Mouse (Mus musculus) B cell, adult 2 months (primary cell): ENCODE data around the gene Lrrc41.

Experiments used
- DNase-seq, 2 experiments: peaks; one replicate each; pipeline ENCODE4 v3.0.0; 2022

The Lrrc41 gene

GRCm38 (mm10) chr4:116077240-116078095 is 2.4 kb downstream of the Lrrc41 start:
- no peak for DNase-seq

DNA sequence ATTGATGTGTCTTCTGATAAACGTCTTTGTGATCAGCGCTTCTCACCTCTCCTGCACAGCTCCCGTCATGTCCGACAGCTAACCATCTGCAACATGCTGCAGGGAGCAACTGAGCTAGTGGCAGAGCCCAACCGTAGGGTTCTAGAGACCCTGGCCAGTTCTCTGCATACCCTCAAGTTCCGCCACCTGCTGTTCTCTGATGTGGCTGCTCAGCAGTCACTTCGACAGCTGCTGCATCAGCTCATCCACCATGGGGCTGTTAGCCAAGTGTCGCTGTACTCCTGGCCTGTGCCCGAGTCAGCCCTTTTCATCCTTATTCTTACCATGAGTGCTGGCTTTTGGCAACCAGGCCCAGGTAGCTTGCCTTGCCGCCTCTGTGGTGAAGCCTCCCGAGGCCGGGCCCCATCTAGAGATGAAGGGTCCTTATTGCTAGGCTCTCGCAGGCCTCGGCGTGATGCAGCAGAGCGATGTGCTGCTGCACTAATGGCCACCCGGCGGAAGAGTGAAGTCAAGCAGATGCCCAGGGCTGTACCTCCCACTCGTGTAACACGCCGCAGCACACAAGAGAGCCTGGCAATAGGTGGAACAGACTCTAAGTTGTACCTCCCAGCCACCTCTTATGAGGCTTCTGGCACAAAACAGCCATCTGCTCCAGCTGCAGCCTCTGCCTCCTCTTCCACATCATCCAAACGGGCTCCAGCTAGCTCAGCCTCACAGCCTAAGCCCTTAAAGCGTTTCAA is 13.6 kb downstream of the Lrrc41 start:
- no peak for DNase-seq

DNA sequence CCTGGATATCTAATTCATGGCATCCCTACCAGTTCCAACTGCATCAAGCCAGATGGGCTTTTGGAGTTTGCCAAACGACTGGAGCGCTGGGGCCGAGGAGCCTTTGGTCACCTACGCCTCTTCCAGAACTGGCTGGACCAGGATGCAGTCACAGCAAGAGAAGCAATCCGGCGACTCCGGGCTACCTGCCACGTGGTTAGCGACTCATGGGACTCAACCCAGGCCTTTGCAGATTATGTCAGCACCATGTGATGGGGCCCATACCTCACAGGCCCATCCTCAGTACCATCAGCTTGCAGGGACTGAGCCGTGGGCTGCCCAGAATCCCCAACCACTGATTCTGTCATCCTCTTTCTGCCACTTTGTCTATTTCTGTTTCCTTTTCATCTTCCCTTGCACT is 21.2 kb downstream of the Lrrc41 start:
- no peak for DNase-seq

DNA sequence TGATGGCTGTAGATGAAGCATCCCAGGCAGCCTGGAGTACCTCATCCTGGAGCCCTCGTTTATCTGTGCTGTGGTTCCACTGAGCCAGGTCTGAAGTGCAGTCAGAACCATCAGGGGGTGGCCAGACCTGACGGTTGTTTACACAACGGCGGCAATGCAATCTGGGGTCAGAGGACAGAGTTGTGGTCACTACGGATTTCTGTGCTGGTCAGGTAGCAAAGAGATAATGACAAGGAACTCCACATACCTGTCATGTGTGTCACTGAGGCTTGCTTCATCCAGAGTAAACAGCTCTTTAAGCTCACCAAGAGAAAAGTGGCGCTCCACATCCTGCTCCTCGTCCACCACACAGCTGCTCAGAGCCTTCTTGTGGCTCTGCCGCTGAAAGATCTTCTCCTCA is 22.1 kb downstream of the Lrrc41 start:
- DNase-seq: no peak

DNA sequence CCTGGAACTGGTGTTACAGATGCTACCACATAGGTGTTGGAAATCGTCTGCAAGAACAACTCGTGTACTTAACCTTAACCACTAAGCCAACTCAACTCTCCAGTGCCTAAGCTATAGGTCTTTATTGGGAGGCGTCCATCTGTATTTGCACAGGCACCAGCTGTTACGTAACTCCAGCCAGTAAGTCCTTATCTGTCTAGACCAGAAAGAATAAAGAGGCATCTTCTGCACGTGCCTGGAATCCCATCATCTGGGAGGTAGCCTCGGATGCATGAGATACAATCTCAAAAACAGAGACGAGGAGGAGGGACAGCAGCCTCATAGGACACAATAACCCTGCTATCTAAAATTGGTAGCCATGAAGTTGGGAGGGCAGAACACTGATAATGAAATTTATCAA is 25.9 kb downstream of the Lrrc41 start:
- DNase-seq: no peak

GRCm38 (mm10) chr4:116105278-116105677 is 30.2 kb downstream of the Lrrc41 start:
- no peak for DNase-seq

DNA sequence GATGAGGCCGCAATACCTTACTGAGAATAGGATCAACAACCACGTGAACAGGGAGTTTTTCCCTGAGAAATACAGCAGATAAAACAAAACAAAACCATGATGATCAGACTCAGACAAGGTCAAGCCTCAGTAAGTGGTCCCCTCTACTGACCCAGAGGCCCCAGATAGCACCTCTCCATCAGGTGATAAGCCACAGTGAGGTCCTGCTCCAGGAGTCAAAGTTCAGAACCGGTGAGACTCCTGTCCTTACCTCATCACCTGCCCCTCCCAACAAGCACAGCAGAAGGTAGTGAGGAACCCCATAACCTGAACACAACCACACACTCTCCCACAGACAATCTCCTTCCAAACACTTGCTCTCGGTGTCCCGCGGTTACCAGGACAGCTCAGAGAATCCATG is 35.6 kb downstream of the Lrrc41 start:
- DNase-seq: no peak

GRCm38 (mm10) chr4:116111486-116111885 is 36.4 kb downstream of the Lrrc41 start:
- no peak for DNase-seq

DNA sequence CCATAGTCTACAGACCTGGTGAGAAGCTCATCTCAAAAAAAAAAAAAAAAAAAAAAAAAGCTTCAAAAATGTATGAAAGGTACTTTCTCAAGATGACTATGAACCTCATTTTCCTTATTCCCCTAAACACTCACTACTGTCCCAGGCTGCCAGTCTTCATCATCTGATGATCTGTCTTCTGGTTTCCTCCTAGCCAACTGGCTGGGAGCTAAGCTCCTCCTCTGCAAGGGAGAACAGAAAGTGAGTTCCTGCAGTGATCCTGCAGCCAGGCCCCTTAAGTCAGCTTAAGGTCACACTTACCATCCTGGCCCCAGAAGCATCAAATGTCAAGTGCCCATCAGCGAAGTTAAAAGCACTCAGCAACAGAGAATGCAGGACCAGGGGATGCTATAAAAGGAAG is 47.7 kb downstream of the Lrrc41 start:
- DNase-seq: no peak

DNA sequence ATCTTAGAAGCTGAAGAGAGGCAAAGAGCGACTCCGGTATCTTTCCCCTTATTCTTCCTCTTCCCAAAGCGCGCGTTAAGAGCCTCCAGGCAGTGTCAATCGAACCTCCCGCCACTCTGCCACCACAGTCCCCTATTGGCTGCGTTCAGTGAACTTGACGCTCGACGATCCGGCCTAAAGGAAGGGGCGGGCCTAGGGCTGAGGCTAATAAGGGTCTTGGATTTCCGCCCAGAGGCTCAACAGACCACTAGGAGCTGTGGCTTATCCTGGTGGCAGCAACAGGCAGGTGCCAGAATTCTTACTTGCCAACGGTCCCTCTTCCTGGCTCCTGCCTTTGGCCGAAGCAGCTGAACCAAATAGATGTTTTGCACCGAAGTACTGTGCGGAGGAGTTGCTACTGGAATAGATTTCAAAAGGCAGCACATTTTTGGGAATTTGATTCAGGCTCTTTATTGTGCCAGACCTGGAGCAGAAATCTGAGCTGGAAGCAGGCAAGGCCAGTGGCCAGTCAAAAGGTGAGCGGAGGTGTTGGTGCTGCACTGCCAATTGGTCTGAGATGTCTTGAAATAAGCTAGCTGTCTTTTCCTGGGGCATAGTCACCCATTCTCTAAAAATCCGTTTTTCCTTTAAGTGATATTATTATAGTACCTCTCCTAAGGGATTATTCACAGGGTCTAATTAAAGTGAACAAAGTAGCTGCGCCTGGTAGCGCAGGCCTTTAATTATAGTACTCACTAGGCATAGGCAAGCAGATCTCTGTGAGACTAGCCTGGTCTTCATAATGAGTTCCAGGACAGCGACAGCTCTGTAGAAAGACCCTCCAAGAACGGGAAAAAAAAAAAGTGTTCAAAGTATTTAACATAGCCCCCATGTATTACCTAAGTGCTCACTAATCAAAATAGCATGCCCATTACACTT is 48.8 kb downstream of the Lrrc41 start, which contains the start of the genes Rad54l and Pomgnt1:
Gene Rad54l, minus strand, starts transcription at position 89 of the 918 bp plus-strand sequence.
Gene Pomgnt1, plus strand, starts transcription at position 239 of the 918 bp plus-strand sequence.
- peak; percentile 70 to 72 for DNase-seq

- DNase-seq: no peak
Observed at GRCm38 (mm10) chr4:116125803-116126386, 50.8 kb downstream of the Lrrc41 start.

DNA sequence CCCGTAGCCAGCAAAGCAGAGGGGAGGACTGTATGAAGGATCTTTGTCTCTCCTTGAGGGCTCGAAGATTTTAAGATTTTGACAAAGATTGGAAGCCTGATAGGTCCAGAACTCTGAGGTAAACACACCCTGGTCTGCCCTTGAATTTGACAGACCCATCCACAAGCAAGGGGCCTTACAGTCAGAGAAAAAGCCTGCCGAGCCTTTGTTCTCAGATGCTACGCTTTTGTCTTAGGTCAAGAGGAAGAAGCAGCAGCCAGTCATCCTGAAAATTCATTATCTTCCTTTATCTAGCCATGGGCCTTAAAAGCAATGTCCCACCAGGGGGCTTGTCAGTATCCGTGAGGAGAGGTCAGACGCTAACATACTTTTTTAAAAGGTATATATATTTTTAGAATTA is 52.9 kb downstream of the Lrrc41 start:
- DNase-seq: no peak

DNA sequence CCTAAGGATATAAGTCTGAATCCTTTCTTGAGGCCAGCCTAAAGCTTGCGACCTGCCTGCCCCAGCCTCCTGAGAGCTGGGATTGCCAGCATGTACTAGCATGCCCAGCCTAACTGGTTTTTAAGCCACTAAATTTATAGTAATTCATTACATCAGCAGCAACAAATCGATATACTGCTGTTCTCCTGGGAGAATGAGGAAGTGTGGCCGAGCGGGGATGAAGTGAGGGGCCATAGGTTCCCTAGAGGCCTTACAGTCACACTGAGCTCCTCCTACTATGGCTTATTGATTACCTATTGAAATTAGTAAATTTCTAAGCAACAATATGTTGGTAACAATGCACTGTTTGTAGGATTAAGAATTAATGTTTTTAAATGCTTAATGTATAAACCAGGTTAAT is 58.1 kb downstream of the Lrrc41 start:
- no peak for DNase-seq

- peak; percentile 42 to 44 for DNase-seq
Observed at GRCm38 (mm10) chr4:116134990-116135389, 59.9 kb downstream of the Lrrc41 start.

GRCm38 (mm10) chr4:116137421-116137996 is 62.4 kb downstream of the Lrrc41 start:
- peak; percentile 47 to 52 for DNase-seq

DNA sequence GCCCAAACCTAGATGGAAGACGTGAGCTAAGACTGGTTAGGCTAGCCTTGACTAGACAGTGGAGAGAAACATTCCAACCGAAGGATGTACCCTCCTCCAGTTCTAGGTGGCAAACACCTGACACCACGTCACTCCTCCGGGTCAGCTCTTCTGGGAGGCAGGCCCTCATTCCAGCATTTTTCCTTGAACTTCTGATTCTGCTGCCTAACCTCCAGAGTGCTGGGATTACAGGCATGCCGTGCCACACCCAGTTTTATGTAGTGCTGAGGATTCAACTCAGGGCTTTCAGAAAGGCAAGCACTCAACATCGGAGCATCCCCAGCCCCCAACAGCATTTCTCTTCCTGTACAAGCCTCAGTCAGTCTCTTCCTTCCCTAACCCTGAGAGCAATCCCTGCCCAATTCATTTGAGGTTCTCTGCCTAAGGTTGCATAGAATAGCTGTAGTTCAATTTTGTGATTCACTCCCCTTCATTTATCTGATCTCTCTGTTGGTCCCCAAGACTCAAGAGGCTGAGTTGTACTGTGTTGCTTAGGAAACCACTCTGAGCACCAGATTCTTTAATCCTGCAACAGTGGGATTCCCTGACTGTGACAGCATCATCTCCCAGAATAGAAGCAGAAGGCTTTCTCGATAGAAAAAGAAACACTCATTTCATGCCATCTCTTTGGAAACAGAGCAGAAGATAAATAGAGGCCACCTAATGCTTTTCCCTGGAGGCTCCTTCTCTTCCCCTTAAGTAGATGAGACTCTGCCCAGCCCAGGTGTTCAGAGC is 65.9 kb downstream of the Lrrc41 start:
- DNase-seq: no peak

DNA sequence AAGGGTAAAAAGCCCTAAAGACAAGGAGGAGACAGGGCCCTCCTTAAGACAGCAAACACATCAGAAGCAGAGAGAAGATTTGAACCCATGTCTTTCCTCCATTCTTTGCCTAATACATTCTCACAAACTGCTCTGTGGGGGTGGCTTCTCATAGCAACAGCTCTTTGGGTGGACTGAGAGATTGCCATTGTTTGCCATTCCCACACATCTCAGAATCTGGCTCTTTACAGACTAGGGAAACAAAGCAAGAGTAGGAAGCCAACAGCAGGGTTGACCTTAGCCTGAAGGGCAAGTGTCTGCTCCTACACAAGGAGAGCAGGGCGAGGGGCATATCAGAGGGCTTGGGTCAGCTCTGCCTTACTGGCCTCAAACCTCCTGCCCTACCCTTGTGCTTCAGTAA is 66.7 kb downstream of the Lrrc41 start:
- no peak for DNase-seq

DNA sequence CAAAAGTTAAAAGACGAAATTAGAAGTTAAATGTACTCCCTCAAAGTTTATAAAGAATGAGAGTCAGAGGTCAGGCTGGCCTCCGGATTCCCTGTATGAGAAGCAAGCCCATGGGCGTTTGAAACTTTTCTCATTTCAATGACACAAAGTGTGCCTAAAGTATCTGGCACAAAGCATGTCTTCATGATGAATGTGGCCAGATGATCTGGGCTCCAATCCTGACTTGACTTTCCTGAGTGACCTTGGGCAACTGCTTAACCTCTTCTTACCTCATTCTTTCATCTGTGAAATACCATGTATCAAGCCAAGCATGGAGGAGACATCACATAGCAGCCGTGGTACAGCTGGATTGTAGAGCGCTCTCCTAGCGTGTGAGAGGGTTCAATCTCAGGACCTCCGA is 67.2 kb downstream of the Lrrc41 start:
- DNase-seq: no peak

- peak; percentile 31 to 33 for DNase-seq
Observed at GRCm38 (mm10) chr4:116143317-116143811, 68.3 kb downstream of the Lrrc41 start.

DNA sequence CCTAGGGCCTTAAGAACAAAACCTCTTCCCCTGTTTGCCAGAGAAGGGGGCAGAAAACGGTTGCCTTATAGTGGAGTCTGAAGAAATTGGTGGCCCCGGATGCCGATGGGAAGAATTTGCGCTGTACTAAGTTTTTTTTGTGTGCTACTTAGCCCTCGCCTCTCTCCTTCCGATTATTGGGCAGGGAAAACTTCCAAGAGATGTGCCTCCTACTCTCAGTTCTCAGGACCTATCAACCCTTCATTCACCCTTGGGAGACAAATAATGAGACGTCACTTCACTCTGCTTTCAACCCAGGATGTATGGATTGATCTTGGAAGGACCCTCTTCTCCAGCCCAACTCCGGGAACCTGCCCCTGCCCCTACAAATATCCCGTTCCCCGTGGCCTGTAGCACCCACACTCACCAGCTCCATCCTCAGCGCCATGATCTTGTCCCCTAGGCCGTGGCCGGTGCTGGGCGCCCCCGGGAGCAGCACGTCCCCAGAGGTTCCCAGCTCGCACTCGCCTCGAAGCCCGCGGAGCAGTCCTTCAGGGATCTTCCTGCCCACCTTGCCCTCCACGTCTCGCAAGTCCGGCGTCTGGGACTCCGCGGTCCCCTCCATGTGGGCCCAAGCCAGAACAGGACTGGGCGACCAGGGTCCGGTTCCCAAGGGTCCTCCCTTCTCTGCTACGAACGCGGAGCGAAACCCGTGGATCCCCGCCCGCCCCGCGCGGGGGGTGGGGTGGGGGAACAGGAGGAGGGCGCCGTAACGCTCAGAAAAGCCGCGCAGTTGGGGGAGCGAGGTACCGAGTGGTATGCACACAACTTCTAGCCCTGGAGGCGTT is 69.0 kb downstream of the Lrrc41 start:
- peak; percentile 66 to 69 for DNase-seq
